Mouse (Mus musculus) ovary, adult 18-20 months (tissue): ENCODE measurements at regions not wholly inside any gene's neighbourhood (a gene's known extent, or its start where the extent isn't known, plus 50 kb on each side); places are given as distances from the start of the nearest gene placed in this dataset.

Experiments
- DNase-seq: peaks from one replicate; pipeline ENCODE4 v3.0.0; 2022; ENCODE audit warnings: low spot score, mixed read lengths

DNA sequence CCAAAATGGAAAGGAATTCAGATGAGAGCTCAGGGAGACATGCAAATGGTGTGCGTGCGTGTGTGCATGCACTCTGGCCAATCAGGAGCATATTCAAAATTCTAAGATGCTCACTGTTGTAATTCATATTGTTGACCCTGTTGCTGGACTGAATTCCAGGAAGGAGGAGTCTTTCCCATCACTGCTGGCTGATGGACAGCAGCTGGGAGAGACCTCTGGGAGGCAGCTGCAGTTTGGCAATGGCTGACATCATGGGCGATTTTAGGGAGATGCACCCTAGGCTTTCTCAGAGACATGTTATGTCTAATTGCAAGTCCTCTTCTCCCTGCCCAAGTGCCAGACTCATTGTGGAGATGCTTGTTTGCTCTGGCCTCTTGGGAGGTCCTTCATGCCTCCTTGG is 220.6 kb upstream of the Myocd start:
- no peak for DNase-seq

DNA sequence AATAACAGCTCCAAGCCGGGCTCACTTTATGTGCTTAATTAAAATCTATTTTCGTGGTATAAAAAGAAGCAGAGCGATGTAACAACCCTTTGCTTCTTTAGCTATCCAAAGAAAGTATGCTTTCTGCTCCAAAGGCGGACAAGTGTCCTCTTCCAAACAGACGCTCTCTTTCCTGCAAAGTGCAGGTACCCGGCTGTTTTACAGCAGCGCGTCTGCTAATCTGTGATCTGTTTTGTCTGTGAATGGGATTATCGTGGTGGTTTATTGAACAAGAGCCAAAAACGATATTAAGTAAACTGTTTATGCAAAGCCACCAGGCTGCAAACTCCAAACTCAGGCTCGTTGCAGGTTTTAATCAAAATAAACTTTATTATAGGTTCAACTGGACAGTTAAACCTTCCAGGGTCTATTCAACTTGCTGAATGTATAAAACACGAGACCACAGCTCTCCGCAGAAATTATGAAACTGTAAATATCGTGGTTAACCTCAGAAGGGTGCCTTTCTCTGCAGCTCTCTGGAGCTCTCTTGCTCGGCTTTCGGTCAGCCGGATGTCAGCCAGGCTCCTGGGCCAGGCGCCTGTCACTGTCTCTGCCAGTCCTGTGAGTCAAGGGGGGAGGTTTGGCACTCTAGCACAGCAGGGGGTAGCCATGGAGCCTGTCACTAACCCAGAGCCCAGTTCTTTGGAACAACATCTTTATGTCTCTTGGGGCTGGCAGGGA is 206.2 kb upstream of the Myocd start:
- peak; percentile 39 for DNase-seq

DNA sequence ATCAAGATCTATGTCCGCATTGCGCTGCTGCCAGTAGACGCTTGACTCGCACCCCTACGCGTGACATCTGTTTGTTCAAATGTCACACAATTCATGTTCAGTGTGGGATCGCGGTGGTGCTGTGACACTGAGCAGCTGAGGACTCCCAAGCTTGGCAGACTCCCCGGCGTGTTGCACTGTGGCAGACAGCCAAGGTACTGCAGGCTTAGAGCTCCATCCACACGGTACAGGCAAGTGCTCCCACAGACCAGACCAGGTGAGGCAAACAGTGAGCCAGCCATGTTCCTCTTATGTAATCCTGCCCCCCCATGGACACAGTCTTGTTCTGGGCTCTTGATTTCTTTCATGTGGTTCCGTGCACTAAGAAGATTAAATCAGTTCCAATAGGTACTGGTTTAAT is 205.5 kb upstream of the Myocd start:
- peak; percentile 58 for DNase-seq

DNA sequence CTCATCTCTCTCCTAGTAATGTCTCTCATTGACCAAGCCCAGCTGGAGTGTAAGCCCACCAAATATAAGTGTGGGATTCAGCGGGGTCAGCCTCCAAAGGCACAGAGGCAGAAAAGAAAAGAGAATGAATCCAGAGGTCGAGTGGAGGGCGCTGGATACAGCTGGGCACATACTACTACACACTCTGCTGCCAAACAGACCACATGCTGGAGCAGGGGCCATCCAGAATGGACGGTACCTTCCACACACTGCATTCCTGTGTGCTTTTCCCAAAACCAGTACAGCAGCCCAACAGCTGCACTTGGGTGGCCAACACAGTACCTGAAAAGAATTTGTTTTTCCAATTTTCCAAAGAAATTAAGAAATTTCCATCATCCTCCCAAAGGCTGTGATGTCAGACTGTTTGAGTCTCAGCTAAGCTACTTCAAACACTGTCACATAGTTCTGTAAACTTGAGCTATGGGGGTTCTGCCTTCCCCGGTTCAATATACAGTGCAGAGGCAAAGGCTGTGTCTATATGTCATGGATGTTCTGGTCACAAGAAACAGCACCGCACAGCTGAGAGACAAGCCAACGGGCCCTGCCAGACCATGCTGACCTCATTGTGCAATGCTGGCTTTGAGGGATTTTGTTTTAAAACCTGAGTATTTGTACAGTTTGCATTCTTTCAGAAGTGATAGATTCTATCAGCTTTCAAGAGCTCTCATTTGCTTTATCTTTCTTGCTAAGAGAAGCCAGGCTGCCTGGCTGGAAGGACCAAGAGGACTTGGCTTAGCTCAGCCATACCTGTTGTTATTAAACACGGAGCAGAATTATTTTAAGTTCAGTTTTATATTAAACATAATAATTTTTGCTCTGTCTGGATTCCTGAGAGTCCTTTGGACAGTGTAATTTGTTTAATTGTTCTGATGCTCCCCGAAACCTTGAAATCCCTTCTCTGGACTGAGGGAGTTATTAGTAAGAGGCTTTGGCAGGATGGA is 200.3 kb upstream of the Myocd start:
- no peak for DNase-seq

DNA sequence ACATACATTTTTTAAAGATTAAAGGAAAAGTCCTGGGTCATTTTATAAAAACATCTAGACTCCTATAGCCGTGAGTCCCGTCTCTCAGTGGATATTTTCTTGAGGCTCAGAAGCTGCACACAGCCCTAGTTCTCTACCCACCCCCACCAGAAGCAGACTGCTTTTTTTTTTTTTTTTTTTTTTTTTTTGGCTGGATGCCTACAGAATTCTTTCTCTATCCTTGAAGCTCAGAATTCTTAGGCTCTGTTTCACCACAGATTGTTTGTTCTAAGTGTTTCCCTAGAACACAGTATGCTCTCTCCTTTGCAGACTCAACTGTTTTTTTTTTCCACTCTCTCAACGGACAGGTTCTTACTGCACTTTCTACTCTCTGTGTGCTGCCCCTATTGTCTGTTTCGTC is 191.3 kb upstream of the Myocd start:
- no peak for DNase-seq

DNA sequence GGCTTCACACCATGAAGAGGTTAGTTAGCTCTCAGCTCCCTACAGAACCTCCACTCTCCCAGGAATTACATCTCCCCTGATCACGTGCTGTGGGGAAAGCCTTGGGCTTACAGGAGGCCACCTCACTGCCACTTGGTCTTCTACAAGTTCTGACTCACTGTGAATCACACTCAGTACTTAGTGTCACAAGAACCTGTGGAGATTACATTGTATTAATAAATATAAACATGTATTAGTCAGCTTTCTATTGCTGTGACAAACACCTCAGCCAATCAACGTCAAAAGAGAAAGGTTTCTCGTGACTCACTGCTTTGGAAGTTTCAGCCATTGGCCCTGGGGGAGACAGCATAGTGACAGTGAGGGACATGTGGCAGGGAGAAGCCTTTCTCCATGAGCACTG is 178.6 kb upstream of the Myocd start:
- DNase-seq: no peak

DNA sequence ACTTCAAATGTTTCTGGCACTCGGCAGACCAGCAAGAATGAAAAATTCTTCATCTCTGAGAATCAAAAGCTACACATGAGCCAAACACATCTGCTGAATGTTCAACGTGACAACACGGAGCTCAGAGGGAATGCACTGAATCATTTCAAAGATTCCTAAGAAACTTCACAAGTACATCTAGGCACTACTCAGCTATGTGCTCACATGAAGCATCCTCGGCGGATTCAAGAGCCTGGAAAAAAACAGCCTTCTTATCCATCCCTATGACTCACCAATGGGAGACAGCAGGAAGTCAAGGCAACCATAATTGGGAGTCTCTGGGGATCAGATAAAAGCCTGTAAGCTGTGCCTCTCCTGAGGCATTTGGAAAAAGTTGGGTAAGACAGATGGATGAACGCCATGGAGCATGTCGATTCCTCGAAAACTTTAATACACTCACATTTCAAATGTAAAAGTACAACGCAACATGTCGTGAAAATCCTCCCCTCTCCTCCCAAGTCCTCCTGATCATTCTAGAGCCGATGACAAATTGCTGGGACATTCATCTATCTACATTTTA is 173.8 kb upstream of the Myocd start:
- DNase-seq: no peak

DNA sequence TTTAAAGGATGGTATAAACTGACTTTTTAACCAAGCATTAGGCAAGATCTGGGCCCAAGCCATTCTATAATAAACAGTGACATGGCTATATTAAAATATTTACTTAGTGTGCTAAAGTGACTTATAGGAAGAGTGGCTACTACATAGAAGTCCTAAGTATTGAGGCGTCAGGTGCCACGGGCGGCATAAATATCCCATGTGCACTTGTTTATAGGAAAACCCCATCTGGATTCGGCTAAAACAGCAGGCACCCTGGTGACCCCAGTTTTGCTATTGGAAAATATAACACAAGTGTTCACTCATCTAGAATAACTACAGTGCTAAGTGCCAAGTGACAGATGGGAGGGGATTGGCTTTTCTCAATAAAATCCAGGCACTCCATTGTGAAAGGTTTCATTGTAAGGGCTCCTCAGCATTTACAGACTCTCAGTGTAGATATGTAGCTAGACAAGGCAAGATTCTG is 165.9 kb upstream of the Myocd start:
- DNase-seq: no peak

DNA sequence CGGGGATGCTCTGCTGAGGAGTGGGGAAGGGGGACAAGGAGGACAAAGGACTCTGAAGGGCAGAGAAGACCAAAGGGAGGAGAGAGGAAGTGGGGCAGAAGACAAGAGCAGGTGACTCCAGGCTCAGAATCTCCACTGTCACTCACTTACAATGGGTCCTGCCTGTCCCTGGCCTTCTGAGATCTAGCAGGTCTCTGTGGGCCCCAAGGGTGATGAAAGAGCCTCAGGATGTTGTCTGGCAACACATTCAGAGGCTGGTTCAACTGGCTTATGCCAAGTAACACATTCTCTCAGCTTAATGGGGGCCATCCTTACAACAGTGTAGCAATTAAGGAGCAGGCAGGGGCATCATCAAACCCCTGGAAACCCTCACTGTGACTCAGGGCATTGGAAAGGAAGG is 152.1 kb upstream of the Myocd start:
- no peak for DNase-seq

DNA sequence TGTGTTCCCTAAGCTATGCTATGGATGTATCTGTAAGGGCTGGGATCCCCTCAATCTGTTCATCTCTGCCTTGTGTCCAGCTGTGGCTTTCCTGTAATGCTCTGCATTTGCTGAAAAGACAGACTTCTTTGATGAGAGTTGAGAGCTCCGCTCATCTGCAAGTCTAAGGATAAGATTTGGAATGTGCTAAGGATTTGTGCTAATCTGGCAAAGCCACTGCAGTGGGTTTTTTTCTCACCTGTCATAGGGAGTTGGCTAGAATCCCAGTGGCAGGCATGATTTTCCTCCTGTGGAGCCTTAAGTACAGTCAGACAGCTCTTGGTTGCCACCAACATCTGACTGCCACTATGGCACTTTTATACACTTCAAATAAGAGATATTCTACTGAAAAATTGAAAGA is 138.8 kb upstream of the Myocd start:
- no peak for DNase-seq

DNA sequence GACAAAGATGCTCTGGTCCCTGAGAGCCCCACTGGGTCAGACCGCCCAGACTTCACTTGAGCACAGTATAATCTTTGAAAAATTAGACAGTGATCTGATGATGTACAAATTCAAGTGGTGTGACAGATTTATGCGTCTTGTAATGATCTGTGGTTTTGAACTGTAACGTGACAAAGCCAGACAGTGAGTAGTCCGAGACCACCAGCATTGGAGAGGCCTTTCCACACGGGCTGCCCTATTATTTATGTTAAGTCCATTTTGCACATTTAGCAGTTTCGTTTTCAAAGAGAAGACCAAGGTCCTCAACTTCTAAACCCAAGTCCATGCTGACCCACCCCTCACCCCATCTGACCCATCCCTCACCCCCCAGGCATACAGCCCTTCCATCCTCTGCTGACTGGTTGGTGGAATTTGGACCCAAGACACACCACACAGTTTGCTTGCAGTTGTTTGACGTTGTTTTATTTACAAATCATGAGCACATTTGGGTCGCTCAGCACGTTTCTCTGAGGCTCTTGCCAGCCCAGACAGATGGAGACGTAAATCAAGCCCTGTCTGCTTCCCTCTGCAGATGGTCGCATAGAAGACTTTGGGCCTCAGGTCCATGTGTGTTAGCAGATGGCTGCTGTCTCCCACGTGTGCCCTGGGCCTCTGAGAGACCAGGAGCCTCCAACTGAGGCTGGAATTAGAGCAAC is 132.8 kb upstream of the Myocd start:
- no peak for DNase-seq

DNA sequence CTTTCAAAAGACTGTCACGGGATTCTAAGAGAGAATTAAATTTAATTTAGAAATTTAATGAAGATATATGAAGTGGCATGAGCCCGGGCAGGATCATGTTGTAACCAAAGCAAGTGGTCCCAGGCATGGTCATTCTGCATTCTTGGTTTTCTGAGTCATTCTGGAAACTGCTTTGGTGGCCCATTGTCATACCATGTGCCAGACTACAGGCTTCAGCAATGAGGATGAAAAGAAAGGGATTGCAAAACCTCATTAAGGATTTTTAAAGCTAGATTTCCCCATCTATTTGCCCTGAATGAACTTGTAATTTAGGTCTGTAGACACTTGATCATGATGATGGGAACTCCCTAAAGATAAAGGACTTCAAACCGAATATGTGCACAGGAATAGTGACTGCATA is 119.4 kb upstream of the Myocd start:
- no peak for DNase-seq

DNA sequence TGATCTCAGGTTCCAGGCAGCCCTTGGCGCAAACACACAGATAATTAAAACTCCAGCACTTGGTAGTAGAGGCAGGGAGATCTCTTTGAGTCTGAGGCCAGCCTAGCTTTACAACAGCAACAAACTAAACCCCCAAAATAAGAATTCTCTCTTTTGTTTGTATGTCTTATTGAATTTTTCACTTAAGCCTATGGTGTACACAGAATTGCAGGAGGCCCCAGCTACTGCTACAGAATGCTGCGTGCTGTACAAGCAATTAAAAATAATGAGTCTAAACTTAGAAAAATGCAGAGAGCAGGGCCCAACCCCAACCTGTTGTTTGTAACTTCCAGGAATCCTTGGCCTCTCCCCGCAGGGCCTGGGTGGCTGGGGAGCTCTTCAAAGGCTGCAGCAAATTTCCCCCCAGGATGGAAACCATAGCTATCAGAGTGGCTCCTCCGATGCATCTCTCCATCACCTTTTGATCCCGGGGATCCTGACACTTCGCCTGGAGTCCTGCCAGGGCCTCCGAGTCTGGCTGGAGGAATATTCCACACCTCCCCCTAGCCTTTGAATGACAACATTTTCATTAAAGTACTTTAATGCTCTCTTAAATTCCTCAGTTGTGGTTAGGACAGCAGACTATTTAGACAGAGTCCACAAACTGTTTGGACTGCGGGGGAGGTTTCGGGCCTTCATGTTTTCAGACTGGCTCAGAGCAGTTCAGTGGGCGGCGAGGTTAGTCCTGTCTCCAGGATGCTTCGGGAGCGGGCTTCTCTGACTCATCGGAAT is 116.7 kb upstream of the Myocd start:
- DNase-seq: peak; percentile 70

DNA sequence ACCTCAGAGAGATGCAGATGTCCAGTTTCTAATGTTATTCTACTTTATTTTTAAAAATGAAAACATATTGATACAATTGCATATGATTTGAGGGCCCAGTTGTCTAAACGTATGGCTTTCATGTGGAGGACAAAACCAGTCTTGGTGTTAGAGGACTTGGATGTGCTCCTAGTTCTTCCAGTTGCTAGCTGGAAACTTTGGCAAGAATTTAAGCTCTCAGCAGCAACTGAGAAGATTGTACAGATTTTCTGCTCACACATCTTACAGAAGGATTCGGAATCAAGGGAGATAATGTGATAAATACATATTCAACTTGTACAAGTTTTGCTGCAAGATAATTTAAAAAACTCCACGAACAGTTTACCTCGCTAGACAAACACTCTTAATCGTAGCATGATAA is 105.6 kb upstream of the Myocd start:
- no peak for DNase-seq

DNA sequence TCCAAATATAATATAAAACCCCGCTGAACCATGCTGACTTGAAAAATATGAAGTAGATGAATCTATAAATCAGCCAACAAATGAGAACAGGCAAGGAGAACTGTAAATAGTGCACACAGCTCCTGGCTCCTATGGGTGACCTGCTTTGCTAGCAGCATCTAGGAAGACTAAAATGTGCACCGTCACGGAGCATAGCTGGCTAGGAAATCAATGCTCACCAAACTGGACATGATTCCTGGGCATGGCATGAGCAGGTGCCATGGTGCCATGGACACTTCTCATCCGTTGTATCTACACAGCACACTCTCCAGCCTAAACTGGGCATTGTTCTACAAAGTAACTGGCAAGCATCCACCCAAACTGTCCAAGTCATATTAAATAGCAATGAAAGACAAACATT is 103.3 kb upstream of the Myocd start:
- no peak for DNase-seq

DNA sequence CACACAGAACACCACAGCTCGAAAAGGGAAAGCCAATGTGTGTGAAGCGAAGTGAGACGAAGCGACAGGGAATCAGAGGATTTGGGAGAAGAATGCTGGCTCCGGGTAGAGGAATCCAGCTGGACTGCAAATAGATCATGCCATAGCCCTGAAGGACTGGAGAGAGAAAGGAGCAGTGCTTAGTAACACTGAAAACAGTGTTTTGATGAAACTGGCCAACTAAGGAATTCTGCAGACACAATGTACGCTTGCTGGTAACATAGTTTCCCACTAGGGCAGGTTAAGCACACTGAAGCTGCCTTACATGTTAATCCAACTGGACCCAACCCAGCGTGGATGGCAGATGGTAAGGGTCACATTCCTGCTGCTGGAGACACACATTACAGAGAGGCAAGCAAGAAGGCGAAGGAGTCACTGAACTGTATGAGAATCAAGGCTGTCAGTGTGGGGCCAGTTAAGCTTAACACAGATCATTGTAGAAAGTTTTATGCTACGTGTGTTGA is 102.6 kb upstream of the Myocd start:
- no peak for DNase-seq

DNA sequence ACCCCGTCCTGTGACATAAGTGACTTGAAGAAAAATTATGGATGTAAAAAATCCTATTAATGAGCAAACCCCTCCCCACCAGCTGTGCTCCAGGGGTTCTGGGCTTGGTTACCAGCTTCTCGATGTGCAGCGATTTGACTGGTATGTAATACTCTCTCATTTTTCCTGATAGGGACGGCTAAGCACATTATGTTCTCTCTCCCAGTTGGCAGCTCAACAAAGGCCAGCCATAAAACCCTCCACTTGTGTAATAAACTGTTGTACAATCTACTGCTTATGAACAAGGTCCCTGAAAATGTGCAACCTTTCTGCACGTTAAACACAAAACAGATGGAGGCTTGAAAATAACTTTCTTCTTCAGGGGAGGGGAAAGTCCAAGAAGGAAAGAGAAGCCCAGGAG is 98.0 kb upstream of the Myocd start:
- no peak for DNase-seq

DNA sequence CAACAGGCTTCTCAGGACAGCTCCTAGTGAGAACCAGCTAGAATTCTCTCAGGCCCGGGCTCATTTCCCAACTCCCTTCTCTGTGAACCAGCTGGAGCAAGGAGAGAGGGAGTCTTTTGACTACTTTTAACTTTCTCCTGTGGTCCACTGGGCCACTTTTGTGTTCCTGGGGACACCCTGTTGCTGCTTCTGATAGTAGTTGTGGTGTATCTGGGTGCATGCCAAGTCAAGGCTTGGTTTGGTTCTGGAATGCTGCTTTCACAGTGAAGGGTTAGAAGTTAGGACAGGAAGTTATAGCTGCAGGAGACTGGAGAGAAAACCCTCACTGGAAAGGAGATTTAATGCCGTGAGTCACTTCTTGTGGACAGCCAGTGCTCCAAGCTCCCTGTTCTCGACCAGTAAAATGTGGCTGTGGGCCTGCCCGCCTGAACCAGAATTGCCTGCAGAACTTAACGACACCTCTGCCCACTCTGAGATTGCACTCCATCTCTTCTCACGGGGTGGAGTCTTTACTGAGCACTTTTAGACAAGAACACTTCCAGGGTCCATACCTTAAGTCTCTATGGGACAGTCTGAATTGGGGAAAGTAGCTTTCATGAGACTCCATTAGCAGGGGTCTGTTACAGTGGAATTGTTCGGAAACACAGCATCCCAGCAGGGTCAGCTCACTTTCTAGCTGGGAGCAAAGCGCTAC is 97.0 kb upstream of the Myocd start:
- peak; percentile 16 for DNase-seq

DNA sequence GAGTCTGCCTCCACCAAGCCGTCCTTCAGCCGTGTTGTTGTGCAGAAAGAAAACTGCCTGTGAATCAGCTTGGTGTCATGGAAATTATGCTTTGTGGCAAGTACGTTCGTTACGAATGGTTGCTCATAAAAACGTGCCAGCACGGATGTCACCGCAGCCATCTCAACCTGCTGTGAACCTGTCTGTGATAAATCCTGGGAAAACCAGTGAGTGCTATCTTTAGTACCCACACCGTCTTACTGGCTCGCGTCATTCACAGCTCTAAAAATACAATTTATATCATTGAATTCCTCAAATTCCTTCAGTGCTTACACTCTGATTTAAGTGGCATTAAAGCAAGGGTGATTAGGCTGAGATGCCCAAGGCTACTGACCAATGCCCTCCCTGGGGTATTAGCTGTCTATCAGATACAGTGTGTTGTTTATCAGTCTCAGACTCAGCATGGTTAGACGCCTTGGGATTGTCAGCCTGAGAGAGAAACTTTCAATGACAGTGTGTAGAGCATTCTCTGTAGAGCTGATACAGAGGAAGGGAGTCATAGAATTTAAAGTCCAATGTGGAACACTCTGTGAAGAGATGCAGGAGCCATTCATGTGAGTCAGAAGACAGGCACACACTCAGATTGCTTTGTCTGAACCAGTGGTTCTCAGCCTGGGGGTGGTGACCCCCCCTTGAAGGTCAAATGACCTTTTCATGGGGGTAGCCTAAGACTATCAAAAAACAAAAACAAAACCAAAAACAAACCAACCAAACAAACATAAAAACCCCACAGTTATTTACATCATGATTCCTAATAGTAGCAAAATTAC is 96.2 kb upstream of the Myocd start:
- DNase-seq: no peak

DNA sequence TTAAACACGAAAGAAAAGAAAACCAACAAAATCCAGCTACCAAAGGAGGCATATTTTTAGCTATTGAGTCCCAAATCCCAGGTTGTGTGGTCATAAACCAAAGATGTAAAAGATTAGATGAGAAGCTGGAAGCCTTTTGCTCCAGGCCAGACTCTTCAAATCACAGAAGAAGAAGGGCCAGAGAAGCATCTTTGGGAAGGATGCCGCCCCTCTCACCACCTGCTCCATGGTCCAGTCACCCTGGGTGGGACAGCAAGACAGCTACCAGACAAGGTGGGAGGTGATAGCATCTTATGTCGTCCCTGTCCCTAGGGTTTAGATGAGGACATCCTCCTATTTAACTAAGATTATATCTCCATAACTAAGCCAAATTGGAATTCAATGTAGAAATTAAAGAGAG is 95.1 kb upstream of the Myocd start:
- DNase-seq: no peak
